Mouse (Mus musculus) brain, embryonic 14.5 days (tissue): ENCODE measurements at regions not wholly inside any gene's neighbourhood (a gene's known extent, or its start where the extent isn't known, plus 50 kb on each side); places are given as distances from the start of the nearest gene placed in this dataset.

Experiments
- CTCF ChIP-seq: fragments of 200-500 bp; IDR thresholded peaks from 2 replicates; pipeline ENCODE4 v1.5.1; 2012; ENCODE audit warnings: inconsistent platforms, mild to moderate bottlenecking, moderate library complexity, borderline replicate concordance; ENCODE audit not compliant: insufficient read depth, insufficient read length; ENCODE audit errors: extremely low read depth
- POLR2A ChIP-seq: fragments of 200-500 bp; IDR thresholded peaks from 2 replicates; pipeline ENCODE4 v1.6.1; 2012; ENCODE audit warnings: mild to moderate bottlenecking, inconsistent platforms, borderline replicate concordance; ENCODE audit not compliant: poor library complexity, insufficient read depth, insufficient read length, severe bottlenecking; ENCODE audit errors: extremely low read depth

DNA sequence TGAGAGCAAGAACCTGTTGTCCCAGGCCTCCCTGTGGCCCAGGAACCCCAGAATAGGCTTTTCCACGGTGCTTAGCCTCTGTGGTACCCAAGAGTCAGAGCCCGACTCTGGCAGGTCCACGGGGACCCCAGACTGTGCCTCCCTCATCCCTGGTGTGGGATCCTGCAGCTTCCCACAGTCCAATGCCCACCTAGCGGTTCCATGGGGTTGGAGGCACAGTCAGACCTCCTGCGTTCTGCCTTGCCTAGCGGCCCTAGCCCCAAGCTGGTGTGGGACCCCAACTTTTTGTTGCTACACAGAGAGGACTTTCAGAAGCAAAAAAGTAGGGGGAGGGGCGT, 629.4 kb downstream of the H2al1n start:
- TF ChIP-seq POLR2A (no peak), CTCF (no peak)
